In genomic region chr1:20248169-20248568, GRCm38 (mm10) we compare ENCODE assay signal across 30 mouse cellular contexts.
DNase-seq lines count a peak whose midpoint lies in the region; ATAC-seq and TF ChIP-seq lines count a peak whose summit lies in the region.
"Had no signal": no experiment of that assay in that cellular context is flagged by ENCODE, and none has a peak within 500 bp of the region (broad histone marks: within the 10 kb centered on the region; RNA-seq: fewer than 3 reads in every experiment).

No protein-coding gene starts in this region.

- no peak overlapping the region for H3K27ac ChIP-seq in embryonic facial prominence, embryonic 14.5 days (replicated peaks; ENCODE audit: low read depth, low read length)
- no peak overlapping the region for H3K27ac ChIP-seq in embryonic facial prominence, embryonic 10.5 days (replicated peaks)
- H3K27ac ChIP-seq in limb, embryonic 13.5 days, result no peak overlapping the region
- H3K27ac ChIP-seq in limb, embryonic 10.5 days, result no peak overlapping the region
- H3K27ac ChIP-seq in kidney, embryonic 15.5 days, result no peak overlapping the region
- H3K27ac ChIP-seq: embryonic facial prominence, embryonic 12.5 days; embryonic facial prominence, embryonic 15.5 days; forebrain, embryonic 10.5 days; forebrain, embryonic 13.5 days; forebrain, embryonic 15.5 days had no signal

- no peak overlapping the region for H3K4me3 ChIP-seq in embryonic facial prominence, embryonic 14.5 days (ENCODE audit: low read depth, low read length)
- H3K4me3 ChIP-seq in embryonic facial prominence, embryonic 10.5 days, result no peak overlapping the region
- no peak overlapping the region for H3K4me3 ChIP-seq in limb, embryonic 13.5 days
- H3K4me3 ChIP-seq in limb, embryonic 10.5 days, result no peak overlapping the region
- H3K4me3 ChIP-seq in kidney, embryonic 15.5 days (replicated peaks), result no peak overlapping the region
- H3K4me3 ChIP-seq: embryonic facial prominence, embryonic 12.5 days; embryonic facial prominence, embryonic 15.5 days; erythroblast, embryonic 14.5 days; forebrain, embryonic 10.5 days; forebrain, embryonic 13.5 days; forebrain, embryonic 15.5 days had no signal

- no peak overlapping the region for H3K9ac ChIP-seq in embryonic facial prominence, embryonic 14.5 days (ENCODE audit: low read depth, low read length)
- no peak overlapping the region for H3K9ac ChIP-seq in limb, embryonic 13.5 days
- H3K9ac ChIP-seq in kidney, embryonic 15.5 days, result no peak overlapping the region
- H3K9ac ChIP-seq: embryonic facial prominence, embryonic 12.5 days; embryonic facial prominence, embryonic 15.5 days; forebrain, embryonic 13.5 days; forebrain, embryonic 15.5 days; forebrain, postnatal 0 days had no signal

- no peaks in the 10 kb centered on the region for H3K36me3 ChIP-seq in embryonic facial prominence, embryonic 14.5 days (ENCODE audit: control insufficient read depth, insufficient read depth, low read length)
- H3K36me3 ChIP-seq in embryonic facial prominence, embryonic 10.5 days (replicated peaks), result no peaks in the 10 kb centered on the region
- H3K36me3 ChIP-seq in limb, embryonic 13.5 days, result no peaks in the 10 kb centered on the region
- H3K36me3 ChIP-seq in limb, embryonic 10.5 days, result no peaks in the 10 kb centered on the region
- no peaks in the 10 kb centered on the region for H3K36me3 ChIP-seq in kidney, embryonic 15.5 days
- H3K36me3 ChIP-seq: embryonic facial prominence, embryonic 12.5 days; embryonic facial prominence, embryonic 15.5 days; forebrain, embryonic 10.5 days; forebrain, embryonic 15.5 days; G1E had no signal

- no peak for TF ChIP-seq CTCF in brain, embryonic 14.5 days (IDR thresholded peaks at IDR 0.05; ENCODE audit: borderline replicate concordance, extremely low read depth, insufficient read depth, insufficient read length)

- TF ChIP-seq POLR2A in brain, embryonic 14.5 days (IDR thresholded peaks at IDR 0.05; ENCODE audit: borderline replicate concordance, extremely low read depth, insufficient read depth, insufficient read length, poor library complexity, severe bottlenecking), result no peak

- H3K27me3 ChIP-seq in embryonic facial prominence, embryonic 14.5 days (replicated peaks; ENCODE audit: control insufficient read depth, insufficient read depth, low read length), result no peaks in the 10 kb centered on the region
- H3K27me3 ChIP-seq in embryonic facial prominence, embryonic 10.5 days (replicated peaks; ENCODE audit: low read depth, poor library complexity, severe bottlenecking), result no peaks in the 10 kb centered on the region
- H3K27me3 ChIP-seq in limb, embryonic 13.5 days, result no peaks in the 10 kb centered on the region
- H3K27me3 ChIP-seq in limb, embryonic 10.5 days (ENCODE audit: low read depth, poor library complexity, severe bottlenecking), result no peaks in the 10 kb centered on the region
- no peaks in the 10 kb centered on the region for H3K27me3 ChIP-seq in kidney, embryonic 15.5 days
- H3K27me3 ChIP-seq: CH12.LX; embryonic facial prominence, embryonic 12.5 days; embryonic facial prominence, embryonic 15.5 days; forebrain, embryonic 13.5 days; forebrain, embryonic 15.5 days; Patski had no signal

- no peaks in the 10 kb centered on the region for H3K4me1 ChIP-seq in embryonic facial prominence, embryonic 14.5 days (ENCODE audit: control insufficient read depth, insufficient read depth, low read length)
- H3K4me1 ChIP-seq in embryonic facial prominence, embryonic 10.5 days, result no peaks in the 10 kb centered on the region
- H3K4me1 ChIP-seq in limb, embryonic 13.5 days, result no peaks in the 10 kb centered on the region
- H3K4me1 ChIP-seq in limb, embryonic 10.5 days, result no peaks in the 10 kb centered on the region
- H3K4me1 ChIP-seq in kidney, embryonic 15.5 days, result no peaks in the 10 kb centered on the region
- H3K4me1 ChIP-seq: embryonic facial prominence, embryonic 12.5 days; embryonic facial prominence, embryonic 15.5 days; forebrain, embryonic 10.5 days; forebrain, embryonic 13.5 days; forebrain, embryonic 15.5 days had no signal

- no peaks in the 10 kb centered on the region for H3K9me3 ChIP-seq in embryonic facial prominence, embryonic 14.5 days (ENCODE audit: control insufficient read depth, low read length)
- no peaks in the 10 kb centered on the region for H3K9me3 ChIP-seq in embryonic facial prominence, embryonic 10.5 days
- no peaks in the 10 kb centered on the region for H3K9me3 ChIP-seq in limb, embryonic 13.5 days
- no peaks in the 10 kb centered on the region for H3K9me3 ChIP-seq in limb, embryonic 10.5 days (replicated peaks)
- H3K9me3 ChIP-seq in kidney, embryonic 15.5 days (replicated peaks), result no peaks in the 10 kb centered on the region
- H3K9me3 ChIP-seq: embryonic facial prominence, embryonic 12.5 days; embryonic facial prominence, embryonic 15.5 days; forebrain, embryonic 10.5 days; forebrain, embryonic 13.5 days; forebrain, embryonic 15.5 days; G1E had no signal

- no peak overlapping the region for H3K4me2 ChIP-seq in embryonic facial prominence, embryonic 14.5 days (ENCODE audit: low read depth, low read length)
- no peak overlapping the region for H3K4me2 ChIP-seq in limb, embryonic 13.5 days (replicated peaks)
- no peak overlapping the region for H3K4me2 ChIP-seq in kidney, embryonic 15.5 days
- H3K4me2 ChIP-seq: embryonic facial prominence, embryonic 12.5 days; embryonic facial prominence, embryonic 15.5 days; forebrain, embryonic 13.5 days; forebrain, embryonic 15.5 days had no signal

- ATAC-seq in embryonic facial prominence, embryonic 14.5 days (ENCODE audit: low read depth), result peak; percentile 77
- ATAC-seq in limb, embryonic 13.5 days (ENCODE audit: low FRiP score, low read depth), result 0 out of 2 replicates have a peak, but pooled peaks have one; percentile 32
- ATAC-seq in kidney, embryonic 15.5 days (replicated peaks; ENCODE audit: low FRiP score), result no peak
- ATAC-seq: activated CD4-positive, CD25-positive, alpha-beta regulatory T cell, adult 4 months; CD4-positive, CD25-positive, alpha-beta regulatory T cell, adult 4 months; forebrain, embryonic 13.5 days; forebrain, embryonic 15.5 days; forebrain, postnatal 0 days; Patski had no signal

- 28% methylated on average over 2 of the region's 2 CpGs for WGBS in embryonic facial prominence, embryonic 14.5 days
- WGBS in embryonic facial prominence, embryonic 10.5 days, result 67% methylated on average over 2 of the region's 2 CpGs
- 62% methylated on average over 2 of the region's 2 CpGs for WGBS in limb, embryonic 13.5 days
- 78% methylated on average over 2 of the region's 2 CpGs for whole genome bisulfite sequencing in limb, embryonic 10.5 days
- 58% methylated on average over 2 of the region's 2 CpGs for WGBS in kidney, embryonic 15.5 days

- DNase-seq in embryonic facial prominence, embryonic 14.5 days (ENCODE audit: low spot score), result peak; percentile 69
- DNase-seq in embryonic facial prominence, embryonic 10.5 days (ENCODE audit: low spot score), result no peak
- DNase-seq in limb, embryonic 10.5 days (ENCODE audit: low spot score), result no peak
- DNase-seq in brain, embryonic 14.5 days (ENCODE audit: low read depth), result peak; percentile 8
- DNase-seq in mesoderm, embryonic 11.5 days (ENCODE audit: low read depth, low spot score), result peak; percentile 2
- DNase-seq: adrenal gland, adult 8-10 months; adrenal gland, postnatal 14 days; adrenal gland, postnatal 36 days; B cell, adult 2 months; cerebellum, adult 11 months; cerebellum, adult 18-20 months; cerebellum, adult 8-10 months; cerebellum, adult 9-11 months; cerebellum, postnatal 14 days; cerebellum, postnatal 36 days; embryo, embryonic 11 days; forebrain, postnatal 0 days had no signal

Comparison
In these comparisons a context has a peak if more than half of its experiments do, and no peak if none do; other contexts are left out.
1. DNase-seq: peak in embryonic facial prominence, embryonic 14.5 days (single experiment), brain, embryonic 14.5 days (single experiment) and mesoderm, embryonic 11.5 days (single experiment); none in embryonic facial prominence, embryonic 10.5 days (single experiment) and limb, embryonic 10.5 days (single experiment).